Mouse (Mus musculus) layer of hippocampus, postnatal 25 days (tissue): ENCODE measurements at regions not wholly inside any gene's neighbourhood (a gene's known extent, or its start where the extent isn't known, plus 50 kb on each side); places are given as distances from the start of the nearest gene placed in this dataset.

Experiments used
- DNase-seq, 2 experiments: peaks; one replicate each; pipeline ENCODE4 v3.0.0; 2022; ENCODE audit warnings: mixed read lengths in 2 of 2, low spot score in 1 of 2; ENCODE audit errors: extremely low spot score in 1 of 2

DNA sequence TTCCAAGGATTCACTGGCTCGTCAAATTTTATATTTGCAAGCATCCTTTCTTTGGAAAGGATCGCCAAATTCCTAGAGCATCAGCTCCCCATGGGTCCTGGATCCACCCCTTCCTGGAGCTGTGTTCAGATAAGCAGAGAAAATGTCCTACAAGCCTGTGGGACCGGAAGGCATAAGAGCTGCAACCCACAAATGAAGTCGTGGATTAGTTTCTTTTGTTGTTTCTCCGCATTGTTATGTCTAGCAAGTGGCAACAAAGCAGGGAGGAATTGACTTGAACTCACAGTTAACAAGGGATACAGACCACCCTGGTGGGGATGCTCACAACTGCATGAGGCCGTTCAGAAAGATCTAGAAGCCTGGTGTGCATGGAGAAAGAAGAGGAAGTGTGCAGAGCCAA is 406.4 kb downstream of the Med13l start:
- DNase-seq: no peak

- no peak for DNase-seq
Measured at GRCm38 (mm10) chr5:118967718-118968117, 407.2 kb downstream of the Med13l start.

- DNase-seq: no peak
Measured at GRCm38 (mm10) chr5:118975147-118975546, 414.7 kb downstream of the Med13l start.

- no peak for DNase-seq
Measured at GRCm38 (mm10) chr5:118978921-118979630, 418.6 kb downstream of the Med13l start.

- no peak for DNase-seq
Measured at GRCm38 (mm10) chr5:118981046-118981445, 420.6 kb downstream of the Med13l start.

- DNase-seq: no peak
Measured at GRCm38 (mm10) chr5:118984251-118984650, 423.8 kb downstream of the Med13l start.

DNA sequence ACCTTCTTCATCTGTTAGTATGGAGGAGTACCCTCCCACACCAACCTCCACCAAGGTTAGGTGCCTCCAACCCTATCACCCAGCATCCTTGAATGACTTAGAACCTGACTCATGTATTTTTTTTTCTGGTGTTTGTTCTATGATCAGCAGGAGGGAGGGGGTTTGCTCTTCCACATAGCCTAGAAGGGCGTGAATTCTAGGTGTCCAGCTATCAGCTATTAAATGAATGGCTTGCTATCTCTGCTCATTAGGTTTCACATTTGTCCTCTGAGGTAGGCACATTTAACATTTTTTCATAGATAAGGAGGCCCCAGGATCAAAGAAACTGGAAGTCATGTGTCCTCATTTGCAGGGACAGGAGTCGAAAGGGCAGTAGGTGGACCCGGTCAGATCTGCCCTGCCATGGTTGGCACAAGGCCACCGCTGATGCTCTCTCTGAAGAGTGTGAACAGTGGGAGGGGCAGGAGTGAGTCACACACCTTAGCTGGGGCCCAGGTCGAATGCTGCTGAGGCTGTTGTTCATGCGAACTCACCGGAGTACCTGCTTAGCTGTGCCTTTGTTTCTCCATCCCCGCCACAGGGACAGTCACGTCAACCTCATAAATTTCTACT is 424.4 kb downstream of the Med13l start:
- DNase-seq: no peak

- no peak for DNase-seq
Measured at GRCm38 (mm10) chr5:118987376-118988000, 427.0 kb downstream of the Med13l start.

DNA sequence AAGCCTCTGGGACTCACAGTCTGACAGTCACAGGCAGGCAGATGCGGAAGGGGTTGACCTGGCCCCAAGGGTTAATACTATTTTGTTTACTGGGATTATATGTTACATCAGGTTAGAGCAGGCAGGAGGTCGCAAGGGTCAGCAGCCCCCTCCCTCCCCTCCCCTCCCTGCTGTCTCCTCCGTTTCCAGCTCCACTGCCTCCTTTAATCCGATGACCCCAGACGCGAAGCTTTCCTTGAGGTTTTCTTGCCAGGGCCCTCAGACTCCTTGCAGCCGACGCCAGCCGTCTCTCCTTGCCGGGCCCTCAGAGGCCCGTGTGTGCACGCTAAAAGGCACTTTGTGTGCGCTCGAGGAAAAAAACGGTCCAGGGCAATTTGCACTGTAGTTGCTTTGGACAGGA is 438.6 kb downstream of the Med13l start:
- DNase-seq: no peak

DNA sequence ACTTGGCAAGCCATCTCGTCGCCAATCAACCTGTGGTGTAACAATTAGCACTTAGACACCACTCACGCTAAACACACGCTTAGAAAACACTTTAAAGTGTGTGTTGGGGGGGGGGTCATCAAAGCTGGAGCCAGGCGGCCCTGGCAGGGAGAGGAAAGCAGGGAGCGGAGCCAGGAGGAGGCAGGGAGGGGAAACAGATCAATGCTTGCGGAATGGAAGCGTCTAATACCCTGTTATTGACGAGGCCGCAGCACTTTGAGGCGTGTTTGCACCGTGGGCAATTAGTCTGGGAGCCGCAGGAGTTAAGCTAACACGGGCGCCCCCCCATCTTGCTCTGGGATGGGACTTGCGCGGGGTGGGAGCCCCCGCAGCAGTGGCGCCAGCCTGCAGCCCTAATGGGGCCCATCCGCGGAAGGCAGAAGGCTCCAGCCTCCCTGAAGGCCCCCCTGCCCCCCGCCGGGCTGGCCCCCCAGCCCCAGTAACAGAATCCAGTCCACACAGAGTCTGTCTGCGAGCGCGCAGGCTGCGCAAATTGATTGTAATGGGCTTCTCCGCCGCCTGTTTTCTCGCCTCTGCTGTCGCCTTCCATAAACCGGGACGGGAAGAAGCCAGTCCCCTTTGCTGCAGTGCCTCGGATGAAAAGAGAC is 445.5 kb downstream of the Med13l start:
- peak in 1 of 2 experiments; percentile 7 for DNase-seq

DNA sequence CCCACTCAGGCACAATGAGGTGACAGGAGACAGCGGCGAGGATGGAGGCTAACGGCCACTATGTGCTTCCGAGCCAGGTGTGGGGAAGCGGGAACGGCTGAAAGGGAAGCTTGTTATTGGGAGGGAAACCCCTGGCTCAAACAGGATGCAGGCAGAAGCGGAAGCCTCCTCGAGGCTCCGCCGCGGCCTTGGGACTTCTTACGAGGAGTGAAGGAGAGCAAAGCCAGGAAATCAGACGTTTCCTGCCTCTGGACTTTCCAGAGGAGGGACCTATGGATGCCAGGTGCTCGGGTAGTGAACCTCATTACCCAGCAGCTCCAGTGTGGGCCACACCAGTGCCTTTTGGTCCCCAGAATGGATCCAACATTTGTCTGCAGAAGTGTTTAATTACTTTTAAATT is 449.6 kb downstream of the Med13l start:
- DNase-seq: no peak

DNA sequence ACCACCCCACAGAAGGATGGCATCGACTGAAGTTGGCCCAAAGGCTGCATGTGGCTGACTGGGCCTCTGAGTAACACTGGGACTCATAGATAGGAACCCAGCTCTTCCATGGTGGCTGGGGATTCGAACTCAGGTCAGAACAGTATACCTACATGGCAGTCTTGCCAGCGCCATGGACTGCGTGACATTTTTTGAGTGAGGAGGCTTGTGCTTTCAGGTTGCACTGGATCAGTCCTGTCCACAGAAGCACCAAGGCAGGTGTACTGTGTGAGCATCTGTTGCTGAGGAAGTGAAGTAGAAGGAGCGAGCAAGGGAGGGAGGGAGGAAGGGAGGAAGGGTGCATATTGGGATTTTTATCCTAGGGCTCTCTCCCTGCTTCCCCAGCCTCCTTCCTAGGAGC is 454.7 kb downstream of the Med13l start:
- DNase-seq: no peak

GRCm38 (mm10) chr5:119015606-119016255 is 455.3 kb downstream of the Med13l start:
- DNase-seq: no peak

GRCm38 (mm10) chr5:119016420-119016819 is 455.9 kb downstream of the Med13l start:
- DNase-seq: no peak

DNA sequence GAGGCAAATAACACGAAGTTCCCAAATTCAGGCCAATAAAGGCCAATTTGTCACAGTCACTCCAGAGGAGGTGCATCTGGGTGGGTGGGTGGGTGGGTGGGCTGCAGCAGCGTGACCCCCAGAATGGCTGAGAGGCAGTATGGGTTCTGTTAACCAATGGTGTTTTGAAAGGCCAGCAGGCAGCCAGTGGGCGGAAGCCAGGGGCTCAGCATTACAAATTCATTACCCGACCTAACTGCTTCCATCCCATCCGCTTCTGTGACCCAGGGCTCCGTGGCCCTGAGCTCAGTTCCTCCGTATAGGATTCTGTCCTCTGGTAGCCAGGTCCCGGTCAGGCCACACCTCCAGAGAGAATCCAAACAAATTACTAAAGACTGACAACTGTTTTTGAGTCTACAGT is 463.5 kb downstream of the Med13l start:
- DNase-seq: no peak

GRCm38 (mm10) chr5:119032051-119032450 is 471.6 kb downstream of the Med13l start:
- no peak for DNase-seq

- no peak for DNase-seq
Measured at GRCm38 (mm10) chr5:119044548-119044947, 484.1 kb downstream of the Med13l start.

DNA sequence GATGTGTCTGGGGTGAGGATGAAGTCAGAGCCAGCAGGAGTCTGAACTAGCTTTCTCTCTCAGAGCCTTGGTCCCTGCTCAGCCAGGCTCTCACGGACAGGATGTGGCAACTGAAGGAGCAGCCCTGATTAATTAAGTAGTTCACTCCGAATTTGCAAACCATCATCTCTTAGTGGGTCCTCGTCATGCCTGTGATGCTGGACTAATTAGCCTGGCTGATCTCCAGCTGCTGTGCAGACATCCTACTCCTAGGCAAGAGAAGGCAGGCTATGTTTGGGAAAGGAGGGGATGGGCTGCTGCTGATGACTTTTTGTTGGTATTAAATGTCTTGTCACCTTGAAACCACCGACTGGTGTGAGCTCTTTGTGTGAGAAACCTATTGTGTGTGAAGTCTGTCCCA is 487.1 kb downstream of the Med13l start:
- no peak for DNase-seq

GRCm38 (mm10) chr5:119052354-119052996 is 492.0 kb downstream of the Med13l start:
- DNase-seq: no peak

DNA sequence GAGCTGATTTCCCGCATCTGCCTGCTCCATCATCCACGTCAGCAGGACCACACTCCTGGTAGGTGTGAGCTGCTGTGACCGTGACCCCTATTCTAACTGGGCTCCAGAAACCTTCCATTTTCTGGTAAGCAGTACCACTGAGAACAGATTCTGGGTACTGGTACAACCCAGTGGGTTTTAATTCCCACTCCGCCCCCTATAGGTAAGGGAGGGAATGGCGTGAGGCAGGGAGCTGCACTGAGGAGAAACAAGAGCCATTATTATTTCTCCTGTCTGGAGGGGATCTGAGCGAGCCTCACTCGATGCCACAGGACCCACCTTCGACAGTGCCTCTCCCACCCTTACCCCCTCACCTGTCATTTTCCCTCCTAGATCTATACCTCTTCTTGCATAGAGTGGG is 493.3 kb downstream of the Med13l start:
- no peak for DNase-seq
